Mouse (Mus musculus) frontal cortex, postnatal 36 days (tissue): ENCODE results near the gene Hmgn5.

Experiments
- DNase-seq, 2 experiments: peaks; one replicate each; pipeline ENCODE4 v3.0.0; 2022; ENCODE audit warnings: low spot score in 2 of 2

Hmgn5 gene

GRCm38 (mm10) chrX:109013283-109013682 is at the start of gene Hmgn5:
Gene Hmgn5, minus strand, starts transcription at chrX:109013404.
- peak; percentile 82 to 92 for DNase-seq

- DNase-seq = no peak
Observed at GRCm38 (mm10) chrX:109047773-109048172, 34.6 kb upstream of the Hmgn5 start.

- no peak for DNase-seq
Observed at GRCm38 (mm10) chrX:109026224-109026623, 13.0 kb upstream of the Hmgn5 start.

- no peak for DNase-seq
Observed at GRCm38 (mm10) chrX:109020858-109021257, 7.7 kb upstream of the Hmgn5 start.

GRCm38 (mm10) chrX:109014166-109014565 is 962 bp upstream of the Hmgn5 start:
- DNase-seq = no peak

GRCm38 (mm10) chrX:109013686-109014085 is 482 bp upstream of the Hmgn5 start:
- DNase-seq = peak; percentile 22 to 27

GRCm38 (mm10) chrX:109012371-109013031 is 703 bp downstream of the Hmgn5 start:
- DNase-seq = peak; percentile 27 to 39

- DNase-seq = peak; percentile 3
Observed at GRCm38 (mm10) chrX:109011611-109012185, 1.5 kb downstream of the Hmgn5 start.

- DNase-seq = no peak
Observed at GRCm38 (mm10) chrX:109001277-109001676, 11.9 kb downstream of the Hmgn5 start.
